Mouse (Mus musculus) bone marrow, adult 2 months (tissue): Measurements from ENCODE around the gene Klhl42.

ENCODE experiments used
- CTCF ChIP-seq: fragments of 200-500 bp; IDR thresholded peaks from 2 replicates; pipeline ENCODE4 v1.5.1; 2011; ENCODE audit warnings: low read length, control low read depth; ENCODE audit not compliant: control insufficient read depth, insufficient read depth
- POLR2A ChIP-seq: fragments of 200-500 bp; IDR thresholded peaks from 2 replicates; pipeline ENCODE4 v1.6.1; 2011; ENCODE audit warnings: low read depth, mild to moderate bottlenecking, control low read depth, low read length, borderline replicate concordance; ENCODE audit not compliant: control insufficient read depth

- TF ChIP-seq POLR2A (no peak), CTCF (no peak)
These were observed 26.3 kb upstream of the Klhl42 start for GRCm38 (mm10) chr6:147064944-147065261.
